Mouse (Mus musculus) naive thymus-derived CD4-positive, alpha-beta T cell, adult 2 months (primary cell): ENCODE data around the gene Ptpn5.

Experiments
- DNase-seq: peaks from one replicate; pipeline ENCODE4 v3.0.0-alpha.2; 2011; ENCODE audit warnings: low read depth

Ptpn5 gene

GRCm38 (mm10) chr7:47111121-47111520, 22.4 kb downstream of the Ptpn5 start:
- no peak for DNase-seq

DNA sequence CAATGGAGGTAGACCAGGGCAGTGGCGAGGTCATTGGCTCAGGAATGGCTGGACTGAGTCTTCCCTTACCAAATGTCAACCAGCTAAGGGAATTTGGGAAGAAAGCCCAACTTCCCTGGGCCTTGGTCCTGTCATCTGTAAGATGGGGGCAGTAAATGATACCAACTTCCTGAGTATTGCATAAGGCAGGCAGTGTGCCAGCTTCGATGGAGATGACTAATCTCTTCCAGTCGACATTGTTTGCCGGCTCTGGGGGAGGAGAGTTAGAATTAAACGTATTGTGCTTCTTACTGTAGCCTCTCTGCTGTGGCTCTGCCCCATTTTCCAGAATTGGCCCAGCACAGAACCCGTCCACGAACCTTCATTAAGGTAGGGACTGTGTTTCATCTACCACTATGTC, 23.0 kb downstream of the Ptpn5 start:
- peak; percentile 9 for DNase-seq

DNA sequence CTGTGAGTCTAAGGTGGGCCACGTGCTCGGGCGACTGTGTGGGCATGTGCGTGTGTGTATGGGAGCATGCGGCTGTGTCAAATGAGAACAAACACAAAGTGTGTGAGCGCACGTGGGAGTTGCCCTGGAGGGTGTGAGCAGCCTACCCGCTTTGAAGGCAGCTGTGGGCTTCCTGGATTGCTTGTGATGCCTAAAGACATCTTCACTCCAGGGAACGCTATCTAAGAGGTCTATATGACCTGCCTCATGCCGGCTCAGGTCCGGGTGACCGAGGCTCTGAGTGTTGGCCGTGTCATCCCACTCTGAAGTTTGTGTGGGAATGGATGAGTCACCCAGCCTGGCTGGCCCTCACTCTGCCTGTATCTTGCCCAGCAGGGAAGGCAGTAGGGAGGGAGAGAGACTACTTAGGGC, 24.7 kb downstream of the Ptpn5 start:
- DNase-seq = peak; percentile 6

DNA sequence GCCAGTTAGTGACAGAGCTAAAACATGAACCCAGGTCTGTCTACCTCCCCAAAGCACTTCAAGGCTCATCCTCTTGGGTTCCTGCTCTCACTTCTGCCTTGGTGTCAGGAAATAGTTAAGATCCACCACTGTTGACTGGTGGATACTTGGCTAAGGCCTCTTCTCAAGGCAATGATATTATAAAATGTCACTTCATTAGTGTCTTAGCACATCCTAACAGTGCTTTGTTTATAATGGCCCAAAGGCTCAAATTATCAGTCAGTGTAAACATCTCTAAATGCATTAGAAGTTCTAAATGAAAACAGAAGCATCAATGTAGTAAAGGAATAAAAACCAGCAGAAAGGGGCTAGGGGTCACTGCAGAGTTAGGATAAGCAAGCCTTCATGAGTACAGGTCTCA, 26.5 kb downstream of the Ptpn5 start:
- DNase-seq = no peak

DNA sequence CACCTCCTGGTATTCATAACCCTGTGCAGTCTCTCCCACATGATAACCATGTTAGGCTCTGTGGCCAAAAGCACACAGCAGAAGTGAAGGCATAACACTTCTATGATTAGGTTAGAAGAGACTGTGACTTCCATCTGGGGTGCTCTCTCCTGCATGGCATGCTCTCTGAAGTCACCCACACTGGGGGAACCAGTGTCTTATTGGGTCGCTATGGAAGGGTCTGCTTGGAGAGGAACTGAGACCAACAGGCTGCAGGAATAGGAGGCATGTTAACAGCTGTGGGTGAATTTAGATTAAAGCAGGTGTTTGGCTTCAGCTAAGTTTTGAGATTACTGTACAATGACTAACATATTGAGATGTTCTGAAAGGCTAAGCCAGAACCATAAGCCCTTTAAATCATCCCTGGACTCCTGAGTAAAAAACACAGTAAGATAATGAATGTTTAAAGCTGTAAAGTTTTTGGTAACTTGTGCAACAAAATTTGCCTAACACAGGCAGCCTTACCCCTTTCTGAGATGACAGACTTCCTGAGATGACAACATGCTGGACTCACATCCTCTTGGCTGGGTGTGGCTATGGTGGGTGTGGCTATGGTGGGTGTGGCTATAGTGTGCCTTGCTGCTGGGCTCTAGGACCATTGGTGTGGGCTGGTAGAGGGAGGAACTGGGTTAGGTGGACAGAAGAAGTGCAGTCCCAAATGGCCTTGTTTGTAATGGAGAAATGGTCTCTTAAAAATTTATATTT, 29.6 kb downstream of the Ptpn5 start:
- peak; percentile 20 for DNase-seq

GRCm38 (mm10) chr7:47102970-47103369, 30.5 kb downstream of the Ptpn5 start:
- DNase-seq = no peak

DNA sequence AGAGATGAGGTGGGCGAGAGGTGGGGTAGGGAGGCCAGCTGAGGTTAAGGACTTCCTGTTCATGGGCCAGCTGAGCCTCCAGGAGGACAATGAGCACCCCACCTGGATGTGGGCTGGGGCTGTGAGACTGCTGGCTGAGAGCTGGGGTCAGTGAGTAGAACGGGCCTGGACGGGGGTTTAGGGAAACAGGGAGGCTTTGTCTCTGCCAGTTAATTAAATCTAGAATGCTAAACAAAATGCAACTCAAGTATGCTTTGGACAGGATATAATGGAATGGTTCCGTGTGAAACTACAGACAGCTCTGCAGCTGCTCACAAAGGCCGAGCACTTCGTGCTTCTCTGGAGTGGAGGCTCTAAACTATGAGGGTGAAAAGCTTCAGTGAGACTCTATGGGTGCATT, 32.9 kb downstream of the Ptpn5 start:
- DNase-seq = no peak

- no peak for DNase-seq
Measured at GRCm38 (mm10) chr7:47099306-47099705, 34.2 kb downstream of the Ptpn5 start.

DNA sequence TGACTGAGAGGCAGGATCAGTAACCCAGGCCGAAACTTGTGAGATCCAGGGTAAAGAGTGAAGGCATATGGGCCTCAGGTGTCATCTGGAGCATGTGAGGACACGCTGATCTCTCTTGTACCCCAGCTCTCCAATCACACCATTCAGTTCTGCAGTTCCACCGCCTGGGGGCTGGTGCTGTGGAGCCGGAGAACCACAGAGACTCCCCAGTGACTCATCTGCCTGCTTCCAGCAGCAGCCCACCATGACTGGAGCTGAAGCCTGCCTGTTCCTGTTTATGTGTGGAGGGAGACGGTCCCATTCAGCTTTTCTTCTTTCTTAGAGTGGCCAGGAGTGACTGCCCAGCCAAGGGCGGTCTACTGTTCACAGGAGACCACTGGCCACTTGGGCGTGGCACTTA, 35.4 kb downstream of the Ptpn5 start:
- DNase-seq = no peak

- DNase-seq = no peak
Measured at GRCm38 (mm10) chr7:47094969-47095368, 38.5 kb downstream of the Ptpn5 start.

DNA sequence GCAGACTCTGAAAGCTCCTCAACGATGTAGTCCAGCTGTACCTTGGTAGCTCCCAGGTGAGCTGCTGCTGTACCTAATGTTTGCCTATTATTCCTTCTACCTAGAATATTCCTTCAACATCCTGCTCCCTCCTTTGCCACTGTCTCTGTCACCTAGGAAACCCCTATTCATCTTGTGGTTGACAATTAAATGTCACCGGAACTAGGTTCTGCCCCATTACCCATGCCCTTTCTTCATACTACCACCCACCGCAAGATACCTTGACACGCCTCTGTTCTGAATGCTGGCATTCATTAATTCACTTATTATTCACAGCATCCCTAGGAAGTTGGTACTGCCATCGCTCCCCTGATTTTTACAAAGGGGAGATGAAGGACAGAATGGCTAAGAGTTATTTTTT, 39.5 kb downstream of the Ptpn5 start:
- DNase-seq = no peak

- DNase-seq = no peak
Measured at GRCm38 (mm10) chr7:47085075-47085474, 48.4 kb downstream of the Ptpn5 start.

- peak; percentile 60 for DNase-seq
Measured at GRCm38 (mm10) chr7:47081277-47081676, 52.2 kb downstream of the Ptpn5 start.

- DNase-seq = no peak
Measured at GRCm38 (mm10) chr7:47080868-47081267, 52.6 kb downstream of the Ptpn5 start.

GRCm38 (mm10) chr7:47077451-47077850, 56.0 kb downstream of the Ptpn5 start:
- DNase-seq = peak; percentile 62

DNA sequence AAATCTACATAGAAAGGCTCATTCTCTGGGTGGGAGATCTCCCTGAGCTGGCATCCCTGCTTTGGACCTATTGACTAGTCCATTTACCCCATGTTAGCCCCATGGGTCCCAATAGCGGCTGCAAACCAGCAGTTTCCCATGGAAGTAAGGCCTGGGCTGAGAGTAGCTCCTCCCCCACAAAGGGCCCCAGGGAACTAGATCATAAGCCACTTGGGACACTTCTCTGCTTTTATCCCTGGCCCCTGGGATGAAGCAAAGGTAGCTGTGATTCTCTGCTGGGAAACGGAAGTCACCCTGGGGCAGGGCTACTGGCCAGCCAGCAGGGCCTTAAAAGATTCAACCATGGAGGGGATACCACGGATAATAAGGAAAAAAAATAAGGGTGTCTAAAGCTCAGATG, 56.8 kb downstream of the Ptpn5 start:
- no peak for DNase-seq

GRCm38 (mm10) chr7:47076193-47076592, 57.3 kb downstream of the Ptpn5 start:
- DNase-seq = no peak

- no peak for DNase-seq
Measured at GRCm38 (mm10) chr7:47073536-47074521, 59.7 kb downstream of the Ptpn5 start.

DNA sequence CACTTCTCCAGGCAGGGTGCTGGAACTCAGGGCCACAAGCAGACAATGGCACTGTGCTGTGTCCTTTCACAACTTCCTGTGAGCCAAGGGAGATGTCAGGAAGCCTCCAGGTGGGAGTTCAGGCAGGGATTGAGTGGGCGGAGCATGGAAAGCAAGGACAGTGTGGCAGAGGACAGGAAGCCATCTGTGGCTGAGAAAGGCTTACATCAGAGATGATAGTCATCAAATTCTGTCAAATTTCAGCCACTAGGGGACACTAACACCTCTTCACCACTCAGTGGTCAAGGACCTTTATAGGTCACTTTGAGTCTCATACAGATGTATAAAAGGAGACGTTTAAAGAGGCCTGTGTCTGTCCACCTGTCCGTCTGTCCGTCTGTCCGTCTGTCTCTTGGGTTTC, 60.9 kb downstream of the Ptpn5 start:
- no peak for DNase-seq

- DNase-seq = no peak
Measured at GRCm38 (mm10) chr7:47067879-47068278, 65.6 kb downstream of the Ptpn5 start.

DNA sequence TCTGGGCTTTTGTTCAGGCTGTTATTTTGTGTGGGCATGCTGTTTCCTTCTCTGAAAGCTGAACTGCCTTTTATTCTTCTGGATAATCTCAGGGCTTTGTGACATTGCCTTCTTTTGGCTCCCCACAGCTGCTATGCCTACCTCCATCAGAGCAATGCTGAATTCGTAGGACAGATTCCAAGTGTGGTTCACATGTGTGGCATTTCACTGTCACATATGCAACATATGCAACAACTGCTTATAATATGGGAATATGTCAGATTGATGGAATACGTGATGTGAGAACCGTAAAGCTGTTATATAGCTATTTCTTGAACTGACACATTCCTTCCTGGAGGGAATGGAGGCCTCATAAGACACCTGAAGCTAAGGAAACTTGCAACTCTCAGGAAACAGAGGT, 66.5 kb downstream of the Ptpn5 start:
- no peak for DNase-seq

DNA sequence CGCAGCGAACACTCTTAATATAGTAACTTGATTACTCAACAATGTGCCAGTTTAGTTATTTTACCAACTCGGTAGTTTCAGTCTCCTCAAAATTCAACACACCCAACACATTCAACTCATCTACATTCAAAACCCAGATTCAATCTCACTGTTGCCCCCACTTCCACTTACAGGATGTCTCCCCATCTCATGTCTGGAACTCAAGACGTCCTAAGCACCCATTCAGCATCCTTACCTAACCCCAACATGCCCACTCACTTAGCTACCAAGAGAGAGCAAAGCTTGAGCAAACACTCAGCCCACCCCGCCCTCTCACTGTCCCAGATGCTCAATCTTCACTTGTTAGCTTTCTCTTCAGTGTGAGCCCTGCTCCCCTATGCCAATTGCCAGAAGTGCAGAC, 71.9 kb downstream of the Ptpn5 start:
- no peak for DNase-seq

DNA sequence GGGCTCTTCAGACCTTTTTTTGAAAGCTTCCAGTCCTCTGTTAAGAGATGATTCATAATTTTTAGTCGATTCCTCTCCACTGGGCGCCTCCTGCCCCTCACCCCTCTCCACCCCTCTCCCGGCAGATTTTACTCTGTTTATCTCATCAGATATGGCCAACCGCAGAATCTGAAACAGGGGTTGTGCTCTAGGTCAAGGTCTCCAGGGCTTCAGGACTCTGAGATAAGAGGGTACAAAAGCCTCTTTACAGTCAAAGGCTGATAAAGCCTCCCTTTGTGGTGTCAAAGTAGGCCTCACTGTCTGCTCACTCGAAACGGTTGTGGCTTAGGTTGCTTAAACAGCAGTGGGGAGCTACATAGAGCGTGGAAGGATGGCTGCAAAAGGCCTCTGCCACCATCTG, 74.1 kb downstream of the Ptpn5 start:
- no peak for DNase-seq
